Mouse (Mus musculus) C2C12 (cell line): ENCODE measurements around the gene Fbxl13. TPM values are rescaled to one million over a fixed set of nuclear protein-coding genes. Genes with fewer than 3 reads are reported as not detected.

ENCODE experiments used
- H3K27me3 ChIP-seq: one replicate; pipeline ENCODE4 v1.6.1; 2011; ENCODE audit not compliant: control insufficient read depth, insufficient read depth, insufficient read length
- H3K36me3 ChIP-seq: one replicate; pipeline ENCODE4 v1.6.1; 2011; ENCODE audit not compliant: control insufficient read depth, insufficient read depth
- H3K4me3 ChIP-seq: one replicate; pipeline ENCODE4 v1.5.1; 2011; ENCODE audit warnings: mild to moderate bottlenecking, control low read depth; ENCODE audit not compliant: poor library complexity, insufficient read depth, severe bottlenecking
- H3K79me2 ChIP-seq: one replicate; pipeline ENCODE4 v1.6.1; 2011; ENCODE audit not compliant: control insufficient read depth, insufficient read depth
- H3K79me3 ChIP-seq: one replicate; pipeline ENCODE4 v1.6.1; 2011; ENCODE audit warnings: low read depth, control low read depth
- H3ac ChIP-seq: one replicate; pipeline ENCODE3; 2011; ENCODE audit warnings: low read depth; ENCODE audit not compliant: control insufficient read depth, insufficient read length
- CEBPB ChIP-seq: IDR thresholded peaks from one replicate; pipeline ENCODE4 v1.6.1; 2011; ENCODE audit warnings: low read depth, mild to moderate bottlenecking, control low read depth, moderate library complexity
- CTCF ChIP-seq: IDR thresholded peaks from one replicate; pipeline ENCODE4 v1.5.1; 2011; ENCODE audit not compliant: control insufficient read depth, insufficient read depth, insufficient read length
- FOSL1 ChIP-seq: IDR thresholded peaks from one replicate; pipeline ENCODE4 v1.8.0; 2011; ENCODE audit warnings: mild to moderate bottlenecking, low read length; ENCODE audit not compliant: poor library complexity, insufficient read depth, severe bottlenecking
- MAX ChIP-seq: IDR thresholded peaks from one replicate; pipeline ENCODE4 v1.6.1; 2011; ENCODE audit warnings: mild to moderate bottlenecking, control low read depth
- MYOD1 ChIP-seq: IDR thresholded peaks from one replicate; pipeline ENCODE4 v1.6.1; 2011; ENCODE audit warnings: low read depth; ENCODE audit not compliant: control insufficient read depth, insufficient read length
- MYOG ChIP-seq: IDR thresholded peaks from one replicate; pipeline ENCODE4 v1.6.1; 2011; ENCODE audit not compliant: control insufficient read depth, insufficient read length; ENCODE audit errors: extremely low read depth
- USF1 ChIP-seq: IDR thresholded peaks from one replicate; pipeline ENCODE4 v1.6.1; 2011; ENCODE audit warnings: low read depth, mild to moderate bottlenecking, control low read depth, moderate library complexity
- polyA plus RNA-seq: library from polyadenylated mRNA; unstranded; fragments of >200 nt; fragmentation: generic; extraction: Trizol; gene quantifications from one replicate; pipeline ENCODE4 v1.2.1, GENCODE M21; 2012; ENCODE audit warnings: missing spikeins

Fbxl13 gene
- polyA plus RNA-seq, 1 experiment: 0.07 TPM

DNA sequence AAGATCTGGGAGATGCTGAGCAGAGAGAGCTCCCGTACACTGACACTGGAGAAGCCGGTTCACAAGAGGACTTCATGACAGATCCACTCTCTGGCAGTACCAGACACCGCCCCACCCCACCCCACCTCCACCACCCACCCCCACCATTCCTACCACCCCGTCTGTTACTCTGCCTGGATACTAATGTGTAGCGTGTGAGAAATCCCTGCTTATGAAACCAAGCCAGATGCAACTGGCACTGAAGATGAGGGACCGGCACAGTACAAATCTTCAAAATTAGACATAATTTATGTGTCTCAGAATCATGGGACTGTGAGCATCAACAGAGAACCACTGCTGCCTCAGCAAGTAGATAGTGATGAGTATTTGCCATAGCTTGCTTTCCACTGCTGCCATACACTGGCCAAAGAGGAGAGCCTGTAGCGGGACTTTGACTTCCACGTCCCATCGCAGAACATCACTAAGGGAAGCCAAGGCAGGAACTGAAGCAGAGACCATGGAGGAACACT is 52.2 kb downstream of the Fbxl13 start:
- Histone ChIP-seq H3K4me3 (no peak overlapping the region), H3ac (no peak overlapping the region), H3K79me2 (no peaks in the 10 kb centered on the region), H3K36me3 (no peaks in the 10 kb centered on the region), H3K79me3 (no peaks in the 10 kb centered on the region), H3K27me3 (peaks cover 4% of the 10 kb centered on the region)
- TF ChIP-seq FOSL1 (no peak), MYOG (no peak), CEBPB (no peak), MAX (no peak), CTCF (no peak), MYOD1 (no peak), USF1 (no peak)

DNA sequence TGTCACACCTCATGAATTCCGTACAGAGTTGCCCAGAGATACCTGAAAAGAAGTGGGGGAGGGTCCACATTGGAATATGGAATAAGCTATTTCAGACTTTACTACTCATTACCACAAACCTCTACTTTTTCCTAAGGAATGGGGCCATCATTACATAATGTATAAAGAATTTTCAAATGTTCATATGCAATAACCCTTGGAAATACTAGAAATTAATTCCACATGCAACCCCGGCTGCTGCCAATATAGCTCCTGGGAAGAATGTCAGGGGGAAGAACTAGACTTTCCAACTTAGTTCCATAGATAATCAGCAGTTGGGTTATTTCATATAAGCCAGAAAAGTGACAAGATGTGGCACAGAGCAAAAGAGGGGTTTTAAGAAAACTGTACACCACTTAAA is 53.3 kb downstream of the Fbxl13 start:
- Histone ChIP-seq H3K4me3 (no peak overlapping the region), H3ac (no peak overlapping the region), H3K27me3 (peaks cover 4% of the 10 kb centered on the region), H3K36me3 (no peaks in the 10 kb centered on the region), H3K79me3 (no peaks in the 10 kb centered on the region), H3K79me2 (no peaks in the 10 kb centered on the region)
- no peak for TF ChIP-seq MYOD1

DNA sequence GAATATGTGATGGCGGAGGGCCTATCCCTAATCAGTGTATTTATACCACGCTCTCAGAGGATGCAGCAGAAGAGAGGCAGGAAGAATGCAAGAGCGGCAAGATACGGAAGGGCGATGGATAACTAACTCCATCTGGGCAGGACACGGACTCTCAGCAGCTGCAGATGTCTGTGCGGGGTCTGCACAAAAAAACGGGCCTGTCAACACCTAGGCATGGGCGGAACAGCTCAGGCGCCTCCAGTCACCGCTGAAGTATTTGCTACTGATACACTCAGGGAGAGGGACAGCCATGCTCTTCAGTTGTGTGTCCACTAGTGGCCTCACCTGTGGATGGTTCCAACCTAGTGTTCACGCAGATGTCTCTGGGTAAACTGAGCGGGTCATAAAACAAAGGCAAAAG is 57.2 kb downstream of the Fbxl13 start:
- Histone ChIP-seq H3K79me2 (no peaks in the 10 kb centered on the region), H3K36me3 (no peaks in the 10 kb centered on the region), H3K79me3 (no peaks in the 10 kb centered on the region), H3K27me3 (peaks cover under 1% of the 10 kb centered on the region), H3ac (no peak overlapping the region), H3K4me3 (no peak overlapping the region)
- no peak for TF ChIP-seq MYOG
- TF ChIP-seq FOSL1: no peak
- TF ChIP-seq USF1: no peak
- TF ChIP-seq MYOD1: no peak
- no peak for TF ChIP-seq MAX
- TF ChIP-seq CTCF: no peak
- no peak for TF ChIP-seq CEBPB

DNA sequence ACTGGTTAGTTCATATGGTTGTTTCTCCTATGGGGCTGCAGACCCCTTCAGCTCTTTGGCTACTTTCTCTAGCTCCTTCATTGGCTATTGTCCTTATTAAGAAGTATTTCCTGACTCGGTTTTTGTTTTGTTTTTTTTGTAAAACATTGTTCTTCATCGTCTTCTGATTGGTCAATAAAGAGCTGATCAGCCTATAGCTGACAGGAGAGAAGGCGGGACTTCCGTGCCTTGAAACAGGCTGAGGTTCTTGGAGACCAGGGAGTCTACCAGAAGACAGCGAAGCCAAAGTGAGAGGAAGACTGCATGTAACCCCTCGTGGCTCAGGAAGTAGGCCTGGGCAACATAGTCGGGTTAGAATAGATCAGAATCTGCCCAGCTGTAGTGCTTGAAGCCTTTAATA is 57.8 kb downstream of the Fbxl13 start:
- H3K79me2 ChIP-seq: no peaks in the 10 kb centered on the region
- no peak overlapping the region for H3K4me3 ChIP-seq
- TF ChIP-seq CTCF (no peak), FOSL1 (no peak), MAX (no peak), USF1 (no peak), CEBPB (no peak), MYOG (no peak), MYOD1 (no peak)
- H3K79me3 ChIP-seq: no peaks in the 10 kb centered on the region
- H3K27me3 ChIP-seq: no peaks in the 10 kb centered on the region
- no peak overlapping the region for H3ac ChIP-seq
- H3K36me3 ChIP-seq: no peaks in the 10 kb centered on the region

DNA sequence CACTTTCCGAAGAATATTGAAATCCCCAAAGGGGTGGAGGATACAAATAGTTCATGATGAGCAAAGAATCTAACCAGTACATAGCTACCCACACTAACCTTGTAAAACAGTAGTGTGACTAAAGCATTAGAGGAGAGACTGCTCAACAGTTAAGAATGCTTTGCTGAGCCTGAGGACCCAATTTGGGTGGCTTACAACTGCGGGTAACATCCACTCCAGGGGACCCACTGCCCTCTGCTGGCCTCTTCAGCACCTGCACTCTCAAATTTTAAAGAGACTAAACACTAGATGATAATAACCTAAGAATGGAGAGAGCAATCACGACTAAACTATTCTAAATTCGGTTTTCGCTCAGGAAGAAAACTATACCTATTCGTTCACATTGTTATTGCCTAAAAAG is 58.7 kb downstream of the Fbxl13 start:
- H3K79me2 ChIP-seq: no peaks in the 10 kb centered on the region
- no peaks in the 10 kb centered on the region for H3K36me3 ChIP-seq
- H3K4me3 ChIP-seq: no peak overlapping the region
- TF ChIP-seq CEBPB: no peak
- TF ChIP-seq CTCF: peak; percentile 67
- H3ac ChIP-seq: no peak overlapping the region
- no peaks in the 10 kb centered on the region for H3K79me3 ChIP-seq
- no peaks in the 10 kb centered on the region for H3K27me3 ChIP-seq

DNA sequence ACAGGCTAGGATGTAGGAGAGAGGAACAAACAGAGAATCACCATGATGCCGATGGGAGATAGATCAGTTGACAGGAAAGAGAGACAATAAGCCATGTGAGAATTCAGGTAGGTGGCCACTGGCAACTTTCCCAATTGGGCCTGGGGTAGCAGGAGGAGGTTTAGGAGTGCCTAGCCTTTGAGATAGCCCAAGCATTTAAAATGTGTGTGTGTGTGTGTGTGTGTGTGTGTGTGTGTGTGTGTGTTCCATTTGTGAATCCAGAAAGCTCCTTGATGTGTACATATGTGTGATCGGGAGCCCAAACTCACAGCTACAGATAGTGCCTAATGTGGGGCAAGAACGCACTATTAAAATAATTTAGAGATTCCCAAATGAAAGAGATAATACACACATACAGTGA is 67.3 kb downstream of the Fbxl13 start:
- no peaks in the 10 kb centered on the region for H3K27me3 ChIP-seq
- TF ChIP-seq CEBPB (no peak), CTCF (no peak), MYOD1 (no peak), FOSL1 (no peak), MAX (no peak), MYOG (no peak)
- no peak overlapping the region for H3K4me3 ChIP-seq
- H3K79me2 ChIP-seq: no peaks in the 10 kb centered on the region
- H3K36me3 ChIP-seq: no peaks in the 10 kb centered on the region
- H3ac ChIP-seq: no peak overlapping the region
- H3K79me3 ChIP-seq: no peaks in the 10 kb centered on the region

DNA sequence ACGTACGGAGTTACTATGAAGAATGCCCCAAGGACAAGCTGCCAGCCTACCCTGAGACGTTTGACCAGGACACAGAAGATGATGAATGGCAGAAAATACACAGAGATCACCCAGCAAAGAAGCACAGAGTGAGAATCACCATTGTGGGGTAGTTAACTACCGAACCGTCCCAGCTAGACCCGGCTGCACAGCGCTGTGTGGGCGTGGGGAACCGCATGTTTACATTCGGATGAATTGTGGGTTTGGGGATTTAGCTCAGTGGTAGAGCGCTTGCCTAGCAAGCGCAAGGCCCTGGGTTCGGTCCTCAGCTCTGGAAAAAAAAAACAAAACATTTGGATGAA is 70.3 kb downstream of the Fbxl13 start:
- no peak overlapping the region for H3ac ChIP-seq
- no peak overlapping the region for H3K4me3 ChIP-seq
- no peaks in the 10 kb centered on the region for H3K27me3 ChIP-seq
- H3K79me3 ChIP-seq: no peaks in the 10 kb centered on the region
- H3K36me3 ChIP-seq: no peaks in the 10 kb centered on the region
- no peaks in the 10 kb centered on the region for H3K79me2 ChIP-seq
- TF ChIP-seq MYOG (no peak), CEBPB (no peak)
